Mouse (Mus musculus) CH12.LX (cell line): ENCODE data around the gene Bsx. TPM values are rescaled to one million over a fixed set of nuclear protein-coding genes. Genes with fewer than 3 reads are reported as not detected.

ENCODE experiments used
- DNase-seq: peaks from one replicate; pipeline ENCODE4 v3.0.0-alpha.2; 2013; ENCODE audit errors: extremely low read depth
- H3K27ac ChIP-seq: 2 replicates; pipeline ENCODE4 v1.5.1; 2012; ENCODE audit warnings: low read depth, mild to moderate bottlenecking, control low read depth, moderate library complexity; ENCODE audit not compliant: insufficient read depth
- H3K27me3 ChIP-seq: replicated peaks from 2 replicates; pipeline ENCODE3; 2012; ENCODE audit warnings: inconsistent platforms
- H3K36me3 ChIP-seq, 2 experiments: replicated peaks in 1 of 2; 2 replicates each; pipeline versions ENCODE3 to v1.6.1; 2012; ENCODE audit warnings: inconsistent platforms in 1 of 2, low read length in 1 of 2, mild to moderate bottlenecking in 1 of 2, mixed read lengths in 1 of 2, moderate library complexity in 1 of 2; ENCODE audit not compliant: control insufficient read depth in 1 of 2, insufficient read depth in 1 of 2
- H3K4me1 ChIP-seq, 2 experiments: 2 replicates each; pipeline ENCODE4 v1.6.1; 2012; ENCODE audit warnings: inconsistent platforms in 1 of 2, moderate library complexity in 1 of 2; ENCODE audit not compliant: insufficient read depth in 2 of 2, control insufficient read depth in 1 of 2
- H3K4me2 ChIP-seq: 2 replicates; pipeline ENCODE4 v1.6.1; 2012; ENCODE audit warnings: low read depth, mild to moderate bottlenecking, control low read depth; ENCODE audit not compliant: poor library complexity, insufficient read depth, severe bottlenecking
- H3K4me3 ChIP-seq, 3 experiments: fragments of 150-350 bp in 1 of 3; sonication (generic) in 1 of 3; replicated peaks in 1 of 3; 2 replicates each; pipeline versions ENCODE3 to v1.5.1; 2011 to 2012; ENCODE audit warnings: low read depth in 2 of 3, low read length in 2 of 3, mild to moderate bottlenecking in 2 of 3, moderate library complexity in 2 of 3, control low read depth in 1 of 3, improper control_type of control experiment in 1 of 3, inconsistent platforms in 1 of 3, mixed read lengths in 1 of 3; ENCODE audit not compliant: poor library complexity in 1 of 3
- H3K79me2 ChIP-seq: replicated peaks from 2 replicates; pipeline ENCODE4 v1.6.1; 2012; ENCODE audit warnings: mild to moderate bottlenecking, moderate library complexity; ENCODE audit not compliant: control insufficient read depth, poor library complexity, insufficient read depth, severe bottlenecking; ENCODE audit errors: extremely low read depth
- H3K9ac ChIP-seq: 2 replicates; pipeline ENCODE4 v1.6.1; 2012; ENCODE audit warnings: low read depth, mild to moderate bottlenecking, control low read depth, moderate library complexity; ENCODE audit not compliant: insufficient read depth
- H3K9me3 ChIP-seq: replicated peaks from 2 replicates; pipeline ENCODE3; 2012; ENCODE audit warnings: low read length, inconsistent platforms, mixed read lengths
- BHLHE40 ChIP-seq: IDR thresholded peaks from 2 replicates; pipeline ENCODE4 v1.6.1; 2011; ENCODE audit warnings: mild to moderate bottlenecking, low read depth, low read length, improper control_type of control experiment
- CTCF ChIP-seq, 2 experiments: IDR thresholded peaks in 1 of 2; conservative IDR thresholded peaks in 1 of 2; 2 replicates each; pipeline ENCODE4 v1.5.1; 2011 to 2012; ENCODE audit warnings: low read depth in 2 of 2, low read length in 2 of 2, improper control_type of control experiment in 1 of 2, inconsistent platforms in 1 of 2, mild to moderate bottlenecking in 1 of 2, moderate library complexity in 1 of 2
- EP300 ChIP-seq: IDR thresholded peaks from 2 replicates; pipeline ENCODE4 v1.6.1; 2011; ENCODE audit warnings: low read length, improper control_type of control experiment
- ETS1 ChIP-seq: conservative IDR thresholded peaks from 2 replicates; pipeline ENCODE4 v1.6.1; 2012; ENCODE audit warnings: low read depth, mild to moderate bottlenecking, inconsistent platforms, low read length, improper control_type of control experiment, moderate library complexity
- GABPA ChIP-seq: IDR thresholded peaks from 2 replicates; pipeline ENCODE4 v1.6.1; 2012; ENCODE audit warnings: low read depth, low read length, improper control_type of control experiment, inconsistent platforms; ENCODE audit not compliant: insufficient replicate concordance
- HCFC1 ChIP-seq: IDR thresholded peaks from 2 replicates; pipeline ENCODE4 v1.6.1; 2012; ENCODE audit warnings: low read depth, mild to moderate bottlenecking, inconsistent platforms, low read length, improper control_type of control experiment
- IRF4 ChIP-seq: IDR thresholded peaks from 2 replicates; pipeline ENCODE4 v1.6.1; 2014; ENCODE audit warnings: low read depth, mild to moderate bottlenecking, inconsistent platforms, low read length, improper control_type of control experiment
- KAT2A ChIP-seq: IDR thresholded peaks from 2 replicates; pipeline ENCODE4 v1.6.1; 2012; ENCODE audit warnings: low read length, improper control_type of control experiment, inconsistent platforms; ENCODE audit not compliant: insufficient replicate concordance
- MEF2A ChIP-seq: IDR thresholded peaks from 2 replicates; pipeline ENCODE4 v1.6.1; 2014; ENCODE audit warnings: low read depth, mild to moderate bottlenecking, inconsistent platforms, low read length, improper control_type of control experiment, borderline replicate concordance
- MYC ChIP-seq: IDR thresholded peaks from 2 replicates; pipeline ENCODE4 v1.6.1; 2011; ENCODE audit warnings: low read depth, mild to moderate bottlenecking, improper control_type of control experiment, low read length
- NELFE ChIP-seq: IDR thresholded peaks from 2 replicates; pipeline ENCODE4 v1.6.1; 2011; ENCODE audit warnings: low read depth, low read length, improper control_type of control experiment
- NRF1 ChIP-seq: IDR thresholded peaks from 2 replicates; pipeline ENCODE4 v1.6.1; 2014; ENCODE audit warnings: low read depth, mild to moderate bottlenecking, inconsistent platforms, low read length, improper control_type of control experiment, moderate library complexity
- PAX5 ChIP-seq: IDR thresholded peaks from 2 replicates; pipeline ENCODE4 v1.6.1; 2012; ENCODE audit warnings: low read length, inconsistent platforms, mixed read lengths
- RAD21 ChIP-seq: IDR thresholded peaks from 2 replicates; pipeline ENCODE4 v1.6.1; 2011; ENCODE audit warnings: low read depth, mild to moderate bottlenecking, low read length, improper control_type of control experiment, moderate library complexity
- SMC3 ChIP-seq: IDR thresholded peaks from 2 replicates; pipeline ENCODE4 v1.6.1; 2011; ENCODE audit warnings: low read depth, low read length, improper control_type of control experiment
- USF1 ChIP-seq: IDR thresholded peaks from 2 replicates; pipeline ENCODE4 v1.6.1; 2014; ENCODE audit warnings: low read depth, mild to moderate bottlenecking, inconsistent platforms, low read length, improper control_type of control experiment
- USF2 ChIP-seq: conservative IDR thresholded peaks from 2 replicates; pipeline ENCODE4 v1.6.1; 2011; ENCODE audit warnings: low read depth, low read length, improper control_type of control experiment
- ZKSCAN1 ChIP-seq: IDR thresholded peaks from 2 replicates; pipeline ENCODE4 v1.6.1; 2012; ENCODE audit warnings: low read depth, inconsistent platforms, low read length, improper control_type of control experiment, borderline replicate concordance
- ZNF384 ChIP-seq: IDR thresholded peaks from 2 replicates; pipeline ENCODE4 v1.6.1; 2012; ENCODE audit warnings: low read depth, low read length, improper control_type of control experiment, inconsistent platforms
- dilution Hi-C: fragments of 300-500 bp; cut with MboI; formaldehyde crosslinking; loops from 2 replicates; pipeline ENCODE4 v1.14.3; 2020; ENCODE audit warnings: low sequenced_read_pairs; ENCODE audit not compliant: extremely low pct_unique_long_range_greater_than_20kb, extremely low pct_ligation_motif_present
- in situ Hi-C: fragments of 300-500 bp; cut with MboI; formaldehyde crosslinking; loops from 3 replicates; pipeline ENCODE4 v1.14.3; 2019; ENCODE audit warnings: low sequenced_read_pairs, low pct_ligation_motif_present, low pct_unique_long_range_greater_than_20kb, mixed read lengths
- polyA plus RNA-seq: library from polyadenylated mRNA; unstranded; fragments of >175 nt; gene quantifications from 2 replicates; pipeline ENCODE4 v1.2.1, GENCODE M21; 2012; ENCODE audit warnings: low read depth; ENCODE audit not compliant: insufficient read length
- total RNA-seq, 2 experiments: library from RNA; depleted of rRNA; stranded (reverse); fragments of 300-350 nt in 1 of 2; fragments of >200 nt in 1 of 2; gene quantifications; 2 replicates each; pipeline ENCODE4 v1.2.3; 2012 to 2014

The Bsx gene
- total and polyA plus RNA-seq, 3 experiments = not detected

GRCm38 (mm10) chr9:40827366-40827765 lies 46.6 kb upstream of the Bsx start:
- Histone ChIP-seq H3K79me2 (no peaks in the 10 kb centered on the region), H3K4me1 (0 out of 4 replicates have a peak, but pooled peaks cover 0 to 3% of the 10 kb centered on the region in 2 experiments), H3K36me3 (no peaks in the 10 kb centered on the region), H3K27ac (no peak overlapping the region), H3K9ac (no peak overlapping the region), H3K27me3 (no peaks in the 10 kb centered on the region), H3K4me3 (no peak overlapping the region), H3K4me2 (no peak overlapping the region), H3K9me3 (no peaks in the 10 kb centered on the region)
- in situ Hi-C loops (no loop called here), dilution Hi-C loops (no loop called here)
- TF ChIP-seq HCFC1 = no peak
- TF ChIP-seq NELFE = no peak
- no peak for TF ChIP-seq RAD21
- TF ChIP-seq NRF1 = no peak
- TF ChIP-seq ETS1 = no peak
- TF ChIP-seq ZKSCAN1 = no peak
- no peak for TF ChIP-seq GABPA
- no peak for TF ChIP-seq PAX5
- no peak for TF ChIP-seq IRF4
- TF ChIP-seq USF2 = no peak
- no peak for TF ChIP-seq MYC
- no peak for TF ChIP-seq KAT2A
- TF ChIP-seq SMC3 = no peak
- no peak for TF ChIP-seq ZNF384
- TF ChIP-seq EP300 = no peak
- no peak for TF ChIP-seq BHLHE40
- no peak for TF ChIP-seq USF1
- DNase-seq = no peak

- Histone ChIP-seq H3K9ac (no peak overlapping the region), H3K36me3 (no peaks in the 10 kb centered on the region), H3K4me3 (no peak overlapping the region), H3K9me3 (no peaks in the 10 kb centered on the region), H3K27ac (no peak overlapping the region), H3K79me2 (no peaks in the 10 kb centered on the region), H3K27me3 (no peaks in the 10 kb centered on the region), H3K4me2 (peak overlapping the region; percentile 6; the same call in 1 of the 2 replicates), H3K4me1 (no peaks in the 10 kb centered on the region)
- in situ Hi-C loops = no loop called here
- TF ChIP-seq SMC3 (peak; percentile 84), CTCF (conservative IDR thresholded peaks at IDR 0.05 in 1 of 2, IDR thresholded peaks at IDR 0.05 in 1 of 2; ENCODE audit: low read depth in 2 of 2, low read length in 2 of 2) (peak; percentile 74 to 92), NRF1 (no peak), MEF2A (no peak), RAD21 (peak; percentile 70)
- DNase-seq = peak; percentile 83
- dilution Hi-C loops = no loop called here
Measured at GRCm38 (mm10) chr9:40834569-40834968, 39.4 kb upstream of the Bsx start.
